In genomic region chr2:180709923-180710272, GRCm38 (mm10) we compare ENCODE assay signal across 8 mouse cellular contexts. TPM values are rescaled to one million over a fixed set of nuclear protein-coding genes. Genes with fewer than 3 reads are reported as not detected.
DNase-seq lines count a peak whose midpoint lies in the region; ATAC-seq and TF ChIP-seq lines count a peak whose summit lies in the region.

TSS of gene Dido1 (minus strand) at chr2:180709999.
TSS of gene Gid8 (plus strand) at chr2:180710117.

- intact Hi-C loops in gastrocnemius, adult 2 months (cut with DNase I), result loop anchor here (2.0 kb wide), 1 partner anchor 31 kb away; no protein-coding TSS in a partner anchor
- intact Hi-C loops in left cerebral cortex, adult 2 months (cut with DNase I), result loop anchor here (1.0 kb wide), 1 partner anchor 8 kb away; no protein-coding TSS in a partner anchor

- peak within 1 kb of the TSS; percentile 98 for H3K9ac ChIP-seq in hindbrain, postnatal 0 days (replicated peaks; ENCODE audit: low read length)

- DNase-seq in ZHBTc4 (ENCODE audit: low read depth, low spot score), result peak; percentile 99
- peak; percentile 97 for DNase-seq in gastrocnemius, adult 2 months
- DNase-seq in hindbrain, postnatal 0 days (ENCODE audit: low spot score), result peak; percentile 99
- peak; percentile 97 for DNase-seq in left cerebral cortex, adult 2 months (ENCODE audit: extremely low spot score in 1 of 2, low spot score in 2 of 2)
- peak; percentile 95 to 99 for DNase-seq in right cerebral cortex, adult 2 months (ENCODE audit: low spot score in 2 of 2)
- peak; percentile 97 for DNase-seq in urinary bladder, postnatal 14 days (ENCODE audit: low spot score)

- no peak for TF ChIP-seq CTCF in gastrocnemius, adult 2 months (IDR thresholded peaks at IDR 0.05)
- no peak for TF ChIP-seq CTCF in hindbrain, postnatal 0 days (IDR thresholded peaks at IDR 0.05; ENCODE audit: low read depth)
- no peak for TF ChIP-seq CTCF in left cerebral cortex, adult 2 months (IDR thresholded peaks at IDR 0.05)

- 0% methylated on average over 43 of the region's 43 CpGs for WGBS in hindbrain, postnatal 0 days

- H3K4me1 ChIP-seq in hindbrain, postnatal 0 days (ENCODE audit: insufficient read depth, low read length), result peaks cover 18% of the 10 kb centered on the region

- H3K4me2 ChIP-seq in hindbrain, postnatal 0 days (ENCODE audit: low read depth, low read length), result peak within 1 kb of the TSS; percentile 86

- peaks cover 5% of the 10 kb centered on the region; the same call in 1 of the 2 replicates for H3K36me3 ChIP-seq in hindbrain, postnatal 0 days (ENCODE audit: insufficient read depth, low read length)

- peak within 1 kb of the TSS; percentile 96 for H3K27ac ChIP-seq in gastrocnemius, adult 2 months
- H3K27ac ChIP-seq in hindbrain, postnatal 0 days, result peak within 1 kb of the TSS; percentile 88
- peak within 1 kb of the TSS; percentile 91 for H3K27ac ChIP-seq in left cerebral cortex, adult 2 months

- H3K27me3 ChIP-seq in hindbrain, postnatal 0 days (ENCODE audit: insufficient read depth, low read length), result no peaks in the 10 kb centered on the region

- peak; percentile 84 for ATAC-seq in common myeloid progenitor, adult 5-6 weeks (replicated peaks; ENCODE audit: low read depth, poor library complexity, severe bottlenecking)
- ATAC-seq in hindbrain, postnatal 0 days, result peak; percentile 96
- peak; percentile 87 for ATAC-seq in megakaryocyte, adult 5-6 weeks (ENCODE audit: poor library complexity, severe bottlenecking)

- H3K9me3 ChIP-seq in hindbrain, postnatal 0 days (ENCODE audit: low read length), result no peaks in the 10 kb centered on the region

- H3K4me3 ChIP-seq in gastrocnemius, adult 2 months, result peak within 1 kb of the TSS; percentile 100
- H3K4me3 ChIP-seq in hindbrain, postnatal 0 days (ENCODE audit: low read length), result peak within 1 kb of the TSS; percentile 94
- H3K4me3 ChIP-seq in left cerebral cortex, adult 2 months, result peak within 1 kb of the TSS; percentile 94

RNA-seq across cellular contexts. Expression of gene Dido1, which starts in this region (rescaled TPM):
- 64.8 and 81.1 TPM in 2 replicates for total RNA-seq in common myeloid progenitor, adult 5-6 weeks (2017)
- total RNA-seq in gastrocnemius, adult 2 months (2021), result 10 to 100 TPM; 18.6 to 22.4 TPM
- total RNA-seq in hindbrain, postnatal 0 days (2014; rRNA removed), result 35.7 and 36.3 TPM in 2 replicates
- 21.7 and 22.8 TPM in 2 replicates for polyA plus RNA-seq in hindbrain, postnatal 0 days (2015; fragmentation: Nextera tagmentation; extraction: Ambion mirVana)
- total RNA-seq in left cerebral cortex, adult 2 months (2021), result 10 to 100 TPM; 59.5 to 60.2 TPM
- 30.0 and 32.1 TPM in 2 replicates for total RNA-seq in megakaryocyte, adult 5-6 weeks (2015)
- 41.3 and 46.9 TPM in 2 replicates for total RNA-seq in megakaryocyte, adult 5-6 weeks (2017)

RNA-seq across cellular contexts. Expression of gene Gid8, which starts in this region (rescaled TPM):
- 78.3 and 83.0 TPM in 2 replicates for total RNA-seq in common myeloid progenitor, adult 5-6 weeks (2017)
- 10 to 100 TPM; 31.1 to 42.1 TPM for total RNA-seq in gastrocnemius, adult 2 months (2021)
- total RNA-seq in hindbrain, postnatal 0 days (2014; rRNA removed), result 43.2 and 51.1 TPM in 2 replicates
- 45.5 TPM in 2 replicates for polyA plus RNA-seq in hindbrain, postnatal 0 days (2015; fragmentation: Nextera tagmentation; extraction: Ambion mirVana)
- total RNA-seq in left cerebral cortex, adult 2 months (2021), result 10 to 100 TPM; 62.9 to 65.5 TPM
- total RNA-seq in megakaryocyte, adult 5-6 weeks (2015), result 72.6 and 76.0 TPM in 2 replicates
- total RNA-seq in megakaryocyte, adult 5-6 weeks (2017), result 64.1 and 82.6 TPM in 2 replicates

Comparison
In these comparisons a context has a peak if more than half of its experiments do, and no peak if none do; other contexts are left out.
1. Peak in every context shown above with its lines: DNase-seq, ATAC-seq, H3K4me3 ChIP-seq and H3K27ac ChIP-seq.